Mouse (Mus musculus): ENCODE results near the gene Mchr1.

DNA sequence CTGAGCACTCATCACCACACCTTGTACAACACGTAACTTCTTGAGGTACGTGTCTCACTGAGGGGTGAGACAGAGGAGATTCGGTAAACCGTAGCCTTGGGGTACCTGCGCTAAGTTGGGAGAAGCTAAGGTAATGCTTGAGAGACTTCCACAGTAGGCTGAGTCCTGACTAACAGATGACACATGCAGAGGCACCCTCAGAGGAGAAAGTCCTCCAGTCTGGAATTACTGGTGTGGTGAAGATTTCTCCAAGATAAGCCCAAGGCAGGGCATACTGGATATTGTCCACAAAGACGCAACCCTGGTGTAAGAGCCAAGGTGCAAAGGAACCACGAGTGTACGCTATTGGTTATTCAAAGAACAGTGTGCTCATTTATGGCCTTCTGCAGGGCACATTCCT lies 42.4 kb upstream of the Mchr1 start:
- TF ChIP-seq CTCF (IDR thresholded peaks at IDR 0.05; ENCODE audit: borderline replicate concordance, insufficient read depth, low read length), result no peak
- TF ChIP-seq POLR2A (IDR thresholded peaks at IDR 0.05; ENCODE audit: low read depth, low read length), result no peak
